Mouse (Mus musculus) adrenal gland, adult (tissue): ENCODE results near the gene Fut11.
"Not testable (repeated sequence)": the region's sequence is repeated elsewhere in the genome, so short reads cannot be mapped to it uniquely, and the experiment has no call there.

ENCODE experiments used
- DNase-seq, 2 experiments: peaks; one replicate each; pipeline ENCODE4 v3.0.0; 2022 to 2023; ENCODE audit warnings: low spot score in 1 of 2; ENCODE audit not compliant: inconsistent age in 2 of 2

Fut11 gene

GRCm38 (mm10) chr14:20674064-20674833 is 20.5 kb upstream of the Fut11 start, which contains the start of gene Sec24c:
Gene Sec24c, plus strand, starts transcription at chr14:20674308.
- peak; percentile 98 for DNase-seq

- no peak for DNase-seq
Measured at GRCm38 (mm10) chr14:20677906-20678305, 16.9 kb upstream of the Fut11 start.

GRCm38 (mm10) chr14:20681742-20682141 is 13.0 kb upstream of the Fut11 start:
- no peak for DNase-seq

GRCm38 (mm10) chr14:20682498-20682897 is 12.3 kb upstream of the Fut11 start:
- no peak for DNase-seq

GRCm38 (mm10) chr14:20686576-20686975 is 8.2 kb upstream of the Fut11 start:
- no peak for DNase-seq

DNA sequence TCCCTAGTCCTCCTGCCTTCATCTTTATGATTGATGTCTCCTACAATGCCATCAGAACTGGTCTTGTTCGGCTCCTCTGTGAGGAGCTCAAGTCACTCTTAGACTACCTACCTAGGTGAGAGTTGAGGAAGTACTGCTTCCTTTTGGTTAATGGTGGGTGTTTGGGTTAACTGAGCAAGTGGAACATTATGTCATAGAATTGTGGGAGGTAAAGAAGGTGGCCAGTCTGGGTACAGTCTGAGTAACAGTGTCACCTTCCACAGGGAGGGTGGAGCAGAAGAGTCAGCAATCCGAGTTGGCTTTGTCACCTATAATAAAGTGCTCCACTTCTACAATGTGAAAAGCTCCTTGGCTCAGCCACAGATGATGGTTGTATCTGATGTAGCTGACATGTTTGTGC is 5.8 kb upstream of the Fut11 start:
- no peak for DNase-seq

DNA sequence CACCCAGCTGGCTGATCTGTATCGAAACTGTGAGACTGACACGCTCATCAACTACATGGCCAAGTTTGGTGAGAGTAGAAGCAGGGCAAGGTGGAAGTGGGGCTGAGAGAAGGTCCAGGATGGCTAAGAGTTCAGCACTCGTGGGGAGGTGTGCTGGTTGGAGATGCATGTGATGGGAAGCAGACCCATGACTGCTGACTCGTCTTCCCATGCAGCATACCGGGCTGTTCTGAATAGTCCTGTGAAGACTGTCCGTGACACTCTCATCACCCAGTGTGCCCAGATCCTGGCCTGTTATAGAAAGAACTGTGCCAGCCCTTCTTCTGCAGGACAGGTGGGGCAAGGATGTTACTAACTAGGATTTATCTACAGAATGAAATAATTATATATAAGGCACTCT is 3.0 kb upstream of the Fut11 start:
- no peak for DNase-seq

DNA sequence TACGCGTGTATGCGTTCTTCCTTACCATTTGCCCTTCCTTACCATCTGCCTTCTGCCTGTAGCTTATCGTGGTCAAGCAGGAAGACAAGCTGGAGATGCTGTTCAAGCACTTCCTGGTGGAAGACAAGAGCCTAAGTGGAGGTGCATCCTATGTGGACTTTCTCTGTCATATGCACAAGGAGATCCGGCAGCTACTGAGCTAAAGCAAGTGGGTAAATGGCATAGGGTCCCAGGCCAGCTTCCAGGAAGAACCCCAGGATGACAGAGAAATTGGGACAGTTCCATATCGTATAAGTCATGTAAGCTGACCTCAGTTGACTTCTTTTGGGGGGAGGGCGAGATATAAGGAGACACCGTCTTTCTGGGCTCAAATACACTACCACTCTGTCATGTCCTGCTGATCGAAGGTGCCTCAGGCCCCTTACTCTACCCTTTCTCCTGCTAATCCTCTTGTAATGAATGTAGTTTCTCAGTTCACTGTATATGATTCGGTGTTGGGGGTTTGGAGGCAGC is 1.1 kb upstream of the Fut11 start:
- DNase-seq, result peak in 1 of 2 experiments; percentile 48

DNA sequence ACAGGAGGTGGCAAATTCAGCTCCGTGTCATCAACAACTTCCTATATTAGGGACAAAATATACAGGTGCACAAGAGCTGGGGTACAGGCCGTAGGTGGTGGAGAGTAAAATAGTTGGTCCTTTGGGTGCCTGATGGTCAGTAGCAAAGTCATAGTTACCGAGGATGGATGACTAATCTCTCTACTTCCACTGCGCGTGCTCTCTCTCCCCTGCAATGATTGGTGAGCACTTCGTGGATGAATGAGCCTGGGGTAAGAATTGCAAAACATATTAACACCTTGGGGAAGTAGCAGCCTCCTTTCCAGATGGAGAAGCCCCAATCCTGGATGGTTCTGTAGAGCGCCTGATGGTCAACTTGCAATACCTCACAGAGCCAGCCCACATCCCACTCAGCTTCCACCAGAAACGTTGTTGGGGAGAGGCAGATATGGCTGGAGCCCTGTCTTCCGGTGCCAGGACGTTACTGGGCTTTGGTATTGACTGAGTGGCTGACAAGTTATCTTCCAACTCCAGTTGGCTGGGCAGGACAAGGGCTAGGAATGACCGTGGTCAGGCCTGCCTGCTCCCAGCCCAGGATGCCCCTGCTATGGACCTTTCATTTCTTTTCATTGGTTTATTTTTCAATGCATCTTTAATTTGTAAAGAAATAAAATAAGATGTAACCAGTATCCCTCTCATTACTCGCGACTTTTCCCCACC is 434 bp upstream of the Fut11 start:
- peak in 1 of 2 experiments; percentile 57 for DNase-seq

- peak; percentile 45 to 73 for DNase-seq
Measured at GRCm38 (mm10) chr14:20695761-20696520, 1.2 kb downstream of the Fut11 start.

- peak; percentile 33 to 74 for DNase-seq
Measured at GRCm38 (mm10) chr14:20696986-20697385, 2.2 kb downstream of the Fut11 start.

- no peak for DNase-seq
Measured at GRCm38 (mm10) chr14:20698515-20698914, 3.7 kb downstream of the Fut11 start.

DNA sequence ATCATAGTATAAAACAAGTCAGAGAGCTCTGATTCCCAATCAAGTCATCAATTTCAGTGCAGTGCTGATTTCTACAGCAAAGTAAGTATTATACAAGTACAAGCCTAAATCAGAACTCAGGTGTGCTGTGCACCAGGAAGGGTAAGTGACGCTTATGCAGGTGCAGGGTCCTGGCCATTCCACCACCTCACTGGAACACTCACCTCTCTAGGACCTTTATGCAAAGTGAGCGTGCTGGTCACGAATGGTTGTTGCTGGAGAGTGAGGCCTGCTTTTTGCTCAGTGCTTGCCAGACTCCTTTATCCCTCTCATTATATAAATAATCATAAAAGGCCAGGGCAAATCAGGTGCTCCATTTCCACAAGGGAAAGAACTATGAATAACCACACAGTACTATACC is 5.6 kb downstream of the Fut11 start:
- DNase-seq, result no peak

- no peak for DNase-seq
Measured at GRCm38 (mm10) chr14:20701554-20701953, 6.8 kb downstream of the Fut11 start.

DNA sequence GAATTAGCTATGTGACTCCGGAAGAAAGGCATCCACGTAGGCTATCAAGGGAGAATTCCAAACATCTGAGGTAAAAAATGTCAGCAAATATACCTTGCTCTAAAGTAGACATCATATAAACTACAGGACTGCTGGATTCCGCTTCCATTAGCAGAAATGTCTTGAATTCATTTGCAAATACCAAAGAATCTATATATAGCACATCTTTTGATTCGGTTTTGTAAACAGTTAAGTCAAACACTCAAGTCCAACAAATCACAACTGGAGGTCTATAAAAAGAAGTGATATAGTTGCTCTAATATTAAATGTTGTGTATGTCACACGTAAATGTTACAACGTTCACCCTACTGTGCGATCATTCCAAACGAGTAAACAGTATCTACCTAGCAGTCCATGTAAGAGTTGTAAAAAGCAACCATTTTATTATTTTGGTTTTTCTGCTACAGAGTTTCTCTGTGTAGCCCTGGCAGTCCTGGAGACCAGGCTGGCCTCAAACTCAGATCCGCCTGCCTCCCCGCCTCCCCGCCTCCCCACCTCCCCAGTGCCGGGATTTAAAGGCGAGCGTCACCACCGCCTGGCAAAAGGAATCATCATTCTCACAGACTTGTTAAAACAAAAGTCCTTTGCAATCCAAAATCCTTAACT is 7.5 kb downstream of the Fut11 start:
- no peak for DNase-seq

DNA sequence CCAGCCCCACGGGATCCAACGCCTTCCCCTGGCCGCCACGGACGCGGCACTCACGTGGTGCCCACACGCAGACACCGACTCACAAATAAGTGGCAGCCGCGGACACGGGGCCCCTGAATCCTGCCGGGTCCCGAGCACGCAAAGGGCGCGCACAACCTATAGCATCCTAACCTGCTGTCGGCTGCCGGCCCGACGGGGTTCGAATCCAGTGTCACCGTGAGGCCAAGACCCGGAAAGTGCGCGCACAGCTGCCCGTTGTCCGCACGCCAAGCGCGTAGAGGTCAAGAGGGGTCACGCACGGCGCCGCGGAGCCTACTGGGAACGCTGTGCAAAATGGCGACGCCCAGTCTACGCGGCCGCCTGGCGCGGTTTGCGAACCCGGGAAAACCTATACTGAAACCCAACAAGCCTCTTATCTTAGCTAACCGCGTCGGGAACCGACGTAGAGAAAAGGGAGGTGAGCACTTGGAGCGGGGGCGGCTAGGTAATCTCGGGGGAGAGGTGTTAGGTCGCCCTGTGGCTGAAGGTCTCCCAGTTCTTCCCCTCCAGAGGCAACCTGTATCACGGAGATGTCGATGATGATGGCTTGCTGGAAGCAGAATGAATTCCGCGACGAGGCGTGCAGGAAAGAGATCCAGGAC is 8.1 kb downstream of the Fut11 start, which contains the start of gene Chchd1:
Gene Chchd1 (plus strand): TSS at position 266 of the 641 bp plus-strand sequence.
- DNase-seq, result peak; percentile 91 to 98

DNA sequence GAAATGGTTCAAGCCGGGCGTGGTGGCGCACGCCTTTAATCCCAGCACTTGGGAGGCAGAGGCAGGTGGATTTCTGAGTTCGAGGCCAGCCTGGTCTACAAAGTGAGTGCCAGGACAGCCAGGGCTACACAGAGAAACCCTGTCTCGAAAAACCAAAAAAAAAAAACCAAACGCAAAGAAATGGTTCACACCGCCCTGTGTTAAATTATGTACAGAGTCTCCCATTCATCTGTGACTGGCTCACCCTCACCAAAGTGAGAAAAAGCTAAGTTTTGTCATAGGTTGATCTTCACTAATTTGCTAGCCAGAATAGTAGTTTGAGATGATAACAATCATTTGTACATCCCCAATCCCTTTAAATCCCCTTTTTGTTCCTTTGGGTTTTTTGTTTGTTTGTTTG is 8.7 kb downstream of the Fut11 start:
- DNase-seq, result not testable (repeated sequence)

- DNase-seq, result peak; percentile 93 to 98
Measured at GRCm38 (mm10) chr14:20707201-20708190, 12.7 kb downstream of the Fut11 start, which contains the start of gene Zswim8. Gene Zswim8, plus strand, starts transcription at chr14:20707552.

GRCm38 (mm10) chr14:20708239-20708638 is 13.5 kb downstream of the Fut11 start:
- peak in 1 of 2 experiments; percentile 55 for DNase-seq
